Mouse (Mus musculus): Measurements from ENCODE around the gene Bbip1. TPM values are rescaled to one million over a fixed set of nuclear protein-coding genes. Genes with fewer than 3 reads are reported as not detected.
"Not testable (repeated sequence)": the region's sequence is repeated elsewhere in the genome, so short reads cannot be mapped to it uniquely, and the experiment has no call there.

Gene Bbip1
- 10 to 100 TPM; 31.6 to 36.2 TPM for total RNA-seq (2021)
- long read RNA-seq, experiment 1, transcript Bbip1-206 (4 exons, 662 nt) = major isoform, 15 of 42 reads
- long read RNA-seq, experiment 1, partial matches to known transcripts = 6 of 42 reads
- long read RNA-seq, experiment 1, other reads (novel, unspliced or antisense) = 18 of 42 reads
- long read RNA-seq, experiment 2, transcript Bbip1-206 (4 exons, 662 nt) = major isoform, 17 of 33 reads
- long read RNA-seq, experiment 2, partial matches to known transcripts = 13 of 33 reads
- long read RNA-seq, experiment 2, other reads (novel, unspliced or antisense) = 1 of 33 reads

DNA sequence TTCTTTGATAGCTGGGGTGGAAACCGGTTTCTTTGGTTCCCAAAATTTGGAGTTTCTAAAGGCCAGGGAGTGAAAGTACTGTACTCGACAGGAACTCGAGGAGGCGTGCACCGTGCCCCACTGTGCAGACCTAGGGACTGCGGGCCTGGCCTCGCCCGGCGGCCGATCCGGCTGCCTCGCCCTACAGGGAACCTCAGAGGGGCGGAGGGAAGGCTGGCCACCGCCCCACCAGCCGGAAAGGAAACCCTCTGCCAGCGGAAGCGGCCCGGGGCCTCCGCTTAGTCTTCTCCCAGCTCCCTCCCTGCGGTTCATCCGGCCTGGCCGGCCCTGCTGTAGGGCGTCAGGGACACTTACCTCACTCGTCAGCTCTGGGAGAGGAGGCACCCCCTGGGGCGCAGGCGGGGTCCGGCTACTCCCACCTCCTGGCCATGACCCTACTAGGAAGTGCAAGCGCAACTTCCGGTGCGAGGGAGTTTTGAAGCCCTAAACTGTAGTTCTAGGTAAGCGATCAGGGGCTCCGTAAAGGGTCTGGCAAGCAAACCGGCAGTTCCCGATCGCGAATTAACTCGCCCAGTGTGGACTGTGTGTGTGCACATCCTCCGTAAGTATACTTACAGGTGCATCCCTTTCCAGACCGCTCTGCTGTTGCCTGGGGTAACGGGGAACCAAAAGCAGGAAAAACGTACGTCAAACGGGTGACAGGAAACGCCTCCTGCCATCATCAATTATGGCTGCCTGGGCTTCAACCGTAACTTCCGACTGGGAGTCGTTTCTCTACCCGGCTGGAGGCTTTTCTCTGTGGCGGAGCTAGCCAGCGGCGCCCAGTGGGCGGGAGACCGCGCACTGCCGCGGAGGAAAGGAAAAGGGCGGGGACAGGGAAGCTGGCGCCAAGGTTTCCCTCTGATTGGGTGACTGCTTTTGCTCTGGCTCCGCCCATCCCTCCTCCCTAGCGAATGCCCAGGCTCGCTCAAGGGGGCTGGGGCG, at the start of gene Bbip1, which contains the start of gene Shoc2:
Gene Bbip1, minus strand, starts transcription at position 826 of the 984 bp plus-strand sequence.
Gene Shoc2, plus strand, starts transcription at position 505 of the 984 bp plus-strand sequence.
- peak; percentile 99 to 100 for DNase-seq

GRCm38 (mm10) chr19:53993860-53994259, 49.4 kb upstream of the Bbip1 start:
- no peak for DNase-seq

- DNase-seq = no peak
These were observed 46.1 kb upstream of the Bbip1 start for GRCm38 (mm10) chr19:53990538-53990937.

DNA sequence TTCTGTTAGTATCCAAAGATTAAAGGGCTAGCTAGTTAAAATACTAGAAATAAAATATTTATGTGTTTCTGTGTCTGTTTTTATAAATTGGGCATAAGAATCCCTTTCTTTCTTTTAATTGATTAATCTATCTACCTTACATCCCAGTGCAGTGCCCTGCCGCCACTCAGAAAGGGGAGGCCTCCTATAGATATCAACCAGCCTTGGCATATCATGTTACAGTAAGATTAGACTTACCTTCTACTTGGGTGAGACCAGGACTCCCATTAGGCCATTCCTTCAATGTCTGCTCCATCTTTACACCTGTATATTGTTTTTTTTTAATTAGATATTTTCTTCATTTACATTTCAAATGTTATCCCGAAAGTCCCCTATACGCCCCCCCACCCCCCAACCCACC, 40.2 kb upstream of the Bbip1 start:
- no peak for DNase-seq

GRCm38 (mm10) chr19:53983336-53983735, 38.9 kb upstream of the Bbip1 start:
- peak in 1 of 2 experiments; percentile 17 for DNase-seq

DNA sequence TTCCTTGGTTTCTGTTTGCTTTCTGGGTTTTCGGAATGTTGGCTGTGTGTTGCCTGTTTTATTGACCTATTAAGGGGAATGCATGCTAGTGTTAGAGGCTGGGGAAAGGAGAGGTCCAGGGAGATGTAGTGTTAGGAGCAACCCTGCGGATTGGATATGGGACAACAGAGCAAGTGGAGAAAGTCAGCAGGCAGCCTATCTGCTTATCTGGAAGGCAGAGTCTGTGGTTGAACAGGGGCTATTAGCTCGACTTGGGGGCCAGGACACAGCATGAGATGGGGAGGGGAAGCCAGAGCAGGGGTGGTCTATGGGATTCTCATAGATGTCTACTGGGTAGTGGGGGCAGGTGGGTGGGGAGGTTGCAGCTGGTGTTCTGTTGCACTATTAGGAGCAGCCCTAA, 37.6 kb upstream of the Bbip1 start:
- DNase-seq = no peak

- DNase-seq = no peak
These were observed 29.2 kb upstream of the Bbip1 start for GRCm38 (mm10) chr19:53973656-53974055.

DNA sequence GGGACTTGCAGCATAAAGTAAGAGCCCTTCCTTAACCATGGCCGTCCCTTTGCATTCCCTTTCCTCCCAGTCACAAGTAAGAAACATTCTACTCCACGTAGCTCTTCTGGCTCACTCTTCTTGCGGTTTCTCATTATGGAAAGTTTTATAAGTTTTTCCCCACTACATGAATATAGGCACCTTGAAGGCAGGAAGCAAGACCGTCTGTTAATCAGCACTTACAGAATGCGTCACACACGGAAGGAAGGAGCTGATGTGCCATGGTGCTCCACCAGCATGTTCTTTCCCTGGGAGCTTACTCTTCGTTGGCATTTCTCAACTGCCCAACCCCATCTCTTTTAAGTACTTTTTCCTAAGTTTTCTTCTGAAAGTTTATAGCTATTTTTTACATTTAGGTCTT, 27.5 kb upstream of the Bbip1 start:
- no peak for DNase-seq

DNA sequence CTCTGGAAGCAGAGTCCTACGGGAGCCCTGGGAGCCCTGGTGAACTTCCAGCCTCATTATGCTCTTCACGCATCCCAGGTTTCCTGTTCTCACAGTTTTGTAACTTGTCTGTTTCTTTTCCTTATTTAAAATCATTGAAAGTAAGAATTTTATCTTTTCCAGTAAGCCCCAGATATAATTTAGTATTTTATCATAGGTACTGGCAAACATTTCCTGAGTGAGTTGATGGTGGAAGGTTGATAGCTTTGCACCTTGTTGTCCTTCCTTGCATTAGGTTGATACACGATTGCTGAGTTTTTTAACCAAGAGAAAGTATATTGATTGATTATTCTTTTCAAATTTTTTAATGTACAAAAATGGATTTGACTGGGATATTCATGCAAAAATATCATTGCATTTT, 24.8 kb upstream of the Bbip1 start:
- DNase-seq = no peak

- no peak for DNase-seq
These were observed 20.6 kb upstream of the Bbip1 start for GRCm38 (mm10) chr19:53964910-53965633.

- not testable (repeated sequence) for DNase-seq
These were observed 19.9 kb upstream of the Bbip1 start for GRCm38 (mm10) chr19:53964347-53964746.

- no peak for DNase-seq
These were observed 18.1 kb upstream of the Bbip1 start for GRCm38 (mm10) chr19:53962511-53962910.

GRCm38 (mm10) chr19:53957513-53957912, 13.1 kb upstream of the Bbip1 start:
- DNase-seq = no peak

DNA sequence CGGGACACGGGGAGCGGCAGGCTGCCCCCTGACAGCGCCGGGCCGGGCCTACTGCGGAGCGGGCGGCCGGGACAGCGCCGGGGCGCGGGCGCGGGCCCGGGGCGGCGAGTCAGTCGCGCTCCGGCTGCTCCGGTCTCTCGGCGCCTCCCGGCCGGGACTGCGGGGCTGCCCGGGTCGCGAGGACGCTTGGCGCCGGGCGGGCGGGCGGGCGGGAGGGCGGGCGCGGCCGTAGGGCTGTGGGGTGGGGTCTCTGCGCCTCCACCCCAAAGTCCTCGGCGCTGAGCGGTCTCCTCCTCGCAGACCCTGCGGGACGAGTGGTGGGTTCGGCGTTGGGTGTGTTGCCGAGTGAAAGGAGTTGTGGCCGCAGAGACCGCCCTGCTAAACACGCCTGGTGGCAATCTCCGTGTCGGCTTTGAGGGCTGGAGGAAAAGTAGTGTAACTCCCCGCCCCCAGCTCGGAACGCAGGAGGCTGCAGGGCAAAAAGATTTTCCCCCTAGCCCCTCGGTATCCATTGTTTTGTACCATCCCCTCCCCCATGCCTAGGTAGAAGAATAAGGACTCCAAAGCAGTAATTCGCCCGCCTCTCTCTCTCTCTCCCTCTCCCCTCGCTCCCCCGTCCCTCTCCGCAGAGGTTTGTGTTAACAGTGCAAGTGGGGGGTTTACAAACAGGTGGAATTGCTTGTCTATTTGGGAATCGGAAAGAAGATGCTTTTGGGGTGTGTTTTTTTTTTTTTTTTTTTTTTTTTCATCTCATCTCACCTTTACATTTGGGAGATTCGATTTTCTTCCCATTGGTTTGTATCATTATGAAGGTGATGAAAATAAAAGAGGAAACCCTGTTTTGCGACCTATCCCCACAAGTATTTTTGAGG, 980 bp upstream of the Bbip1 start:
- DNase-seq = peak; percentile 45 to 58

DNA sequence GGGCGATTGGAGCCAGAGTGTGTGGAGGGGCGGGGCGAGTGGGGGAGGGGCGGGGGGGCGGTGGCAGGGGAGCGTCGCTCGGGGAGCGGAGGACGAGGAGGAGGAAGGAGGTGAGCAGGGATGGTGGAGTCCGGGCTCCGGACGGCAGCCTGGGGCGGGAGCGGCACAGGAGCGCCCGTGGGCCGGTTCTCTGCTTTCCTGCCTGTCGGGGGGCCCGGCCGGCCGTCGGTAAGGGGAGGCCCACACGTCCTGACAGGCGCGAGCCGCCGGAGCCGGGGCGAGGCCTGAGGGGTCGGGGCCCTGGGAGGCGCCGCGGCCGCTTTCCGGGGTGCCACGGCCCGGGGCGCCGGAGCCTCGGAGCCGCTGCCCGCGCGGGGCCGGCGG, 351 bp upstream of the Bbip1 start:
- DNase-seq = no peak

- no peak for DNase-seq
These were observed 2.1 kb downstream of the Bbip1 start for GRCm38 (mm10) chr19:53942342-53942741.

GRCm38 (mm10) chr19:53941139-53941538, 3.3 kb downstream of the Bbip1 start:
- DNase-seq = no peak

DNA sequence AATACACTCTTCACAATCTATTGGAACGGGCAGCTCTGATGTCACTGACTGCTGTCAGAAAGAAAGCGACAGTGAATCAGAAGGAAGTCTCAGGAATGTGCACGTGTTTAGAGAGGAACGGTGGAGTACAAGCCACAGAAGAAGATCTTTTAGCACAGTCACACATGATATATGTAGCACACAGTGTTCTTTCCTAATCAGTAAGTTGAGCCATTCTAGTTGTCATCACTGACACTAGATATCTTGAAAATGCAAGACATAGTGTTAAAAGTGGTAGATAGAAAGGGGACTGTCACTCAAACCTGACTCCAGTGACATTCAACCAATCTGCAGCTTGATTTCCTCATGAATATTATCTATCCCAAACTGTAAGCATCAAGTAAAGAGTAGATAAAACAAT, 5.0 kb downstream of the Bbip1 start:
- no peak for DNase-seq

DNA sequence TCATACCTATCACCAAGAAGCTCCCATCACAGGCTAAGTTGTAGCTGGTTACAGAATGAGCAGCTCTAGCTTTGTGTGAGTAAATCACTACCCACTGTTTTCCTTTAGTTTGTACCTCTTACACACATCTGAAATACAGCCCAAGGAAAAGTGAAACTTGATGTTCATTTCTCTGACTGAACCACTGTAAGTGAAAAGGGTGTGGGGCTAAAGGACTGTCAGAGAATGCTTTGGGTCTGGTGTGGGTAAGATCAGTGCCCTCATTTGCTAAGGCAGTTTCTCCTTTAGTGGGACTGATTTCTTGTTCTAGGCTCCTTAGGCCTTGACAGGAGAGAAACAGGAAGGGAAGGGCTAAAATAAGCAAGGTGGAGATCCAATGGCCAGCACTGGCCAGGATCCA, 10.4 kb downstream of the Bbip1 start:
- peak in 1 of 2 experiments; percentile 31 for DNase-seq

DNA sequence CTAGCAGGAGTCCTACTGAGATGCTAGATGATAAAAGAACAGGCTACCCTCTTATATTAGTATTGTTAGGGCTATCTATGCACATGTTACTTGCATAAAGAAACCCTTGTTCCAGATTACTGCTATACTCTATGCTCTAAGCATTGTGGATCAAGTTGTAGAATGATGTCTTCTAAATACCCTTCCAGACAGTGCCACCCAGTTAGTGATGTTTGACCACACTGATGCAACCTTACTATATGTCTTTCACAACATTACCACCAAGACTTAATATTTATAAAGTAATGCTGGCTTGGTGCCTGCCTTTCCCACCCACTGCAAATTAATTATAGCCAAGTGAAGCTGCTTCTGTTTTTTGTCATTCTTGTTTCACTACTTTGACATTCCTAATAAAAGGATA, 11.4 kb downstream of the Bbip1 start:
- no peak for DNase-seq

DNA sequence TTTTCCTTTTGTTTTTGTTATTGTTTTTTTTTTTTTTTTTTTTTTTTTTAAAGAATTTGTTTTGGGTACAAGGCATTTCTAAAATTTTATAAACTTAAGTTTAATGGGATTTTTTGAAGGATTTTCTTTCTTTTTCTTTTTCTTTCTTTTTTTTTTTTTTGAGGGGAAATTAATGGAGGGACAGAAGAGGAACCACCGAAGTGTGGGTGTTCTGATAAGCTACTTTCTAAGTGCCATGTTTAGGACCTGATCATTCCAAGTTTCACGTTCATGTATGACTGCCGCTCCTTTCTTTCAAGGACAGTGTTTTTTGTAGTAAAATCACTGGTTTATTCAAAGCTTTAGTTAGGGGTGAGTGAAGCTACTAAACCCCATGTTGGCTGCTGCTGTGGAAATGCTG, 15.2 kb downstream of the Bbip1 start:
- no peak for DNase-seq
